Mouse (Mus musculus) embryonic facial prominence, embryonic 15.5 days (tissue): Measurements from ENCODE around the gene Palmd. TPM values are rescaled to one million over a fixed set of nuclear protein-coding genes. Genes with fewer than 3 reads are reported as not detected.

Experiments
- ATAC-seq: fragments of 200-750 bp; cut with Nextera tagmentation; 2 replicates; pipeline ENCODE4 v1.8.0; 2017; ENCODE audit warnings: low read depth, moderate TSS enrichment; ENCODE audit not compliant: insufficient number of reproducible peaks, low FRiP score, low TSS enrichment
- H3K27ac ChIP-seq: fragments of 300-500 bp; sonication (generic); replicated peaks from 2 replicates; pipeline ENCODE4 v1.5.1; 2015; ENCODE audit warnings: mild to moderate bottlenecking, inconsistent platforms
- H3K27me3 ChIP-seq: fragments of 300-500 bp; sonication (generic); 2 replicates; pipeline ENCODE4 v1.6.1; 2015; ENCODE audit warnings: inconsistent platforms
- H3K36me3 ChIP-seq: fragments of 300-500 bp; sonication (generic); 2 replicates; pipeline ENCODE4 v1.6.1; 2015; ENCODE audit warnings: mild to moderate bottlenecking, inconsistent platforms
- H3K4me1 ChIP-seq: fragments of 300-500 bp; sonication (generic); 2 replicates; pipeline ENCODE4 v1.6.1; 2015; ENCODE audit warnings: inconsistent platforms
- H3K4me2 ChIP-seq: fragments of 300-500 bp; sonication (generic); replicated peaks from 2 replicates; pipeline ENCODE4 v1.6.1; 2015; ENCODE audit warnings: mild to moderate bottlenecking, inconsistent platforms
- H3K4me3 ChIP-seq: fragments of 300-500 bp; sonication (generic); replicated peaks from 2 replicates; pipeline ENCODE4 v1.5.1; 2015; ENCODE audit warnings: mild to moderate bottlenecking, inconsistent platforms
- H3K9ac ChIP-seq: fragments of 300-500 bp; sonication (generic); 2 replicates; pipeline ENCODE4 v1.6.1; 2015; ENCODE audit warnings: inconsistent platforms
- H3K9me3 ChIP-seq: fragments of 300-500 bp; sonication (generic); replicated peaks from 2 replicates; pipeline ENCODE4 v1.6.1; 2016; ENCODE audit warnings: inconsistent platforms
- WGBS: fragments of 180-500 bp; shearing (Covaris S2); methylation state at CpG from one replicate; pipeline ENCODE4 v1.1.7; 2015; 5-methylcytosine and 5-hydroxymethylcytosine counted together
- polyA plus RNA-seq: library from polyadenylated mRNA; unstranded; fragments of >200 nt; fragmentation: Nextera tagmentation; extraction: Ambion mirVana; gene quantifications from 2 replicates; pipeline ENCODE4 v1.2.1, GENCODE M21; 2015

Gene Palmd
- polyA plus RNA-seq, 1 experiment from 2014 or later, result 22.3 TPM

DNA sequence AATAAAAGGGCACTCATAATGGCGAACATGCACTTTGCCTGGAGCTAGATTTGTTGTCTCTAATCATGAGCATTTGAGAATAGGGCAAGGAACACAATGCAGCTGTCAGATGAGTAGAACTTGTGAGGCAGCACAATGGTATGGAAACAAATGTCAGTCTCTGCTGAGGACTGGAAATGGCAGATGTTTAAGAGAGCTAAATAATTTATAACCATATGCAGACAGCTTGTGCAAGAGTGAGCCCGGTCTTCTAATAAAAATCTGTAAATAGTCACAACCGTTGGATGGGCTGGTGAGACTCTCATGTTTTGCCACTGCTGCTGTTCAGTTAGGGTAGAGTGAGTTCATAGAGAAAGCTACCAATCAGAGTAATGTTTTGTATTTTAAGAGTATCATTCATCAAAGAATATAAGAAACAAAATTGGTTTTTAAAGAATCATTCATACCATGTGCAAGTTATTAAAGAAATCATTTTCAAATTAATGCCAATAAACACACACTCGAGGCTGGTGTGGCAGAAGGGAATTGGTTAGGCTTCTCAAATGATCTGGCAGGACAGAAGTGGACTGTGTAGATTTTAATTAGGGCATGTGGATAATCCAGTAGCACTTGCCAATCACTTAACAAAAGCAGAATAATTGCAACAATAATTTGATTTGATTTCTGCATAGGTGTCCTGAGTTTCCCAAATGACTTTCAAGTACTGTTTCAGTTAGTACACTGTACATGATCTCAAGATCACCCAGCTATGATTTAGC lies 31.7 kb downstream of the Palmd start:
- H3K27ac ChIP-seq, result no peak overlapping the region
- H3K9me3 ChIP-seq, result no peaks in the 10 kb centered on the region
- H3K9ac ChIP-seq, result no peak overlapping the region
- no peaks in the 10 kb centered on the region for H3K36me3 ChIP-seq
- H3K4me1 ChIP-seq, result no peaks in the 10 kb centered on the region
- no peak overlapping the region for H3K4me3 ChIP-seq
- H3K4me2 ChIP-seq, result no peak overlapping the region
- 46% methylated on average over 4 of the region's 4 CpGs for WGBS
- ATAC-seq, result no peak
- H3K27me3 ChIP-seq, result no peaks in the 10 kb centered on the region

DNA sequence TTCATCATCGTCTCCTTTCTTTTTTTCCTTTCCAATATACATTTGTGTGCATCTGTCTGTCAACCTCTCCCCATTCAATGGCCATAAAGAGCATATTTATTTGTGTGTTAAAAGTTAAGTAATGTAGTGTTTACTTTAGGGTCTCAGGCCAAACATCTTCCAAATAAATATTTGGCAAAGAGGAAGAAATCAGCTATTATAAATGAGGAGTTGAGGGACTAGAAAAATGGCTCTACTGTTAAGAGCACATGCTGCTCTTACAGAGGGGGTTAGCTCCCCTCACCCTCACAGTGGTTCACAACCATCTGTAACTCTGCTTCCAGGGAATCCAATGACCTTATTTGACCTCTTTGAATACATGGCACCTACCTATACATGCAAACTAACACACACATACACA lies 35.6 kb downstream of the Palmd start:
- Histone ChIP-seq H3K4me2 (no peak overlapping the region), H3K27me3 (no peaks in the 10 kb centered on the region), H3K4me1 (no peaks in the 10 kb centered on the region), H3K4me3 (no peak overlapping the region), H3K36me3 (no peaks in the 10 kb centered on the region), H3K27ac (no peak overlapping the region), H3K9ac (no peak overlapping the region), H3K9me3 (no peaks in the 10 kb centered on the region)
- 82% methylated on average over 1 of the region's 1 CpGs for WGBS
- ATAC-seq, result no peak

- no peaks in the 10 kb centered on the region for H3K4me1 ChIP-seq
- H3K27me3 ChIP-seq, result no peaks in the 10 kb centered on the region
- WGBS, result 63% methylated on average over 4 of the region's 4 CpGs
- H3K9me3 ChIP-seq, result no peaks in the 10 kb centered on the region
- H3K4me3 ChIP-seq, result no peak overlapping the region
- H3K4me2 ChIP-seq, result no peak overlapping the region
- no peak overlapping the region for H3K27ac ChIP-seq
- peak; percentile 60 for ATAC-seq
- no peak overlapping the region for H3K9ac ChIP-seq
- no peaks in the 10 kb centered on the region for H3K36me3 ChIP-seq
Observed at GRCm38 (mm10) chr3:116928994-116929393, 39.8 kb downstream of the Palmd start.

GRCm38 (mm10) chr3:116923042-116923441 lies 45.7 kb downstream of the Palmd start:
- Histone ChIP-seq H3K9ac (no peak overlapping the region), H3K27ac (no peak overlapping the region), H3K4me2 (no peak overlapping the region), H3K36me3 (no peaks in the 10 kb centered on the region), H3K9me3 (no peaks in the 10 kb centered on the region), H3K27me3 (no peaks in the 10 kb centered on the region), H3K4me3 (no peak overlapping the region), H3K4me1 (no peaks in the 10 kb centered on the region)
- 87% methylated on average over 12 of the region's 12 CpGs for WGBS
- ATAC-seq, result no peak

DNA sequence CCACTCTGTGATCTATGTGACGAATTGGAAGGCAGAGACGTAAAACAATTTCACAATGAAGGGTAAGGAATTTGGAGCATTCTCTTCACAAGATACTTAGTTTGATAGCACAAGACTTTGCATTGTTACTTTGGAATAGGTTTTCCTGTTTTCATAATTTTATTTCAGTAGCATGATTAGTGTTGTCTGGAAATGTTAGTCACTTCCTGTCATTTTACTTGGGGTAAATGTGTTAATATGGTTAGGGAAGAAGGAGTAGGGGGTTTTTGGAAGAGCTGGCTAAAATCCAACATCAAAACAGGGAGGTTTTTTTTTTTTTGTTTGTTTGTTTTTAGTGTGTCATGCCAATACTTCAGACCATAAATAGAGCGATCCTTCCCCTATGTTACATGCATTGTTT lies 47.3 kb downstream of the Palmd start:
- Histone ChIP-seq H3K4me3 (no peak overlapping the region), H3K27ac (no peak overlapping the region), H3K4me1 (no peaks in the 10 kb centered on the region), H3K4me2 (no peak overlapping the region), H3K27me3 (no peaks in the 10 kb centered on the region), H3K9ac (no peak overlapping the region), H3K36me3 (no peaks in the 10 kb centered on the region), H3K9me3 (no peaks in the 10 kb centered on the region)
- WGBS, result 74% methylated on average over 3 of the region's 3 CpGs
- ATAC-seq, result no peak

GRCm38 (mm10) chr3:116917016-116917415 lies 51.8 kb downstream of the Palmd start:
- Histone ChIP-seq H3K27ac (no peak overlapping the region), H3K4me1 (no peaks in the 10 kb centered on the region), H3K9me3 (no peaks in the 10 kb centered on the region), H3K9ac (no peak overlapping the region), H3K36me3 (no peaks in the 10 kb centered on the region), H3K27me3 (no peaks in the 10 kb centered on the region), H3K4me3 (no peak overlapping the region), H3K4me2 (no peak overlapping the region)
- no peak for ATAC-seq
- WGBS, result 82% methylated on average over 4 of the region's 4 CpGs

DNA sequence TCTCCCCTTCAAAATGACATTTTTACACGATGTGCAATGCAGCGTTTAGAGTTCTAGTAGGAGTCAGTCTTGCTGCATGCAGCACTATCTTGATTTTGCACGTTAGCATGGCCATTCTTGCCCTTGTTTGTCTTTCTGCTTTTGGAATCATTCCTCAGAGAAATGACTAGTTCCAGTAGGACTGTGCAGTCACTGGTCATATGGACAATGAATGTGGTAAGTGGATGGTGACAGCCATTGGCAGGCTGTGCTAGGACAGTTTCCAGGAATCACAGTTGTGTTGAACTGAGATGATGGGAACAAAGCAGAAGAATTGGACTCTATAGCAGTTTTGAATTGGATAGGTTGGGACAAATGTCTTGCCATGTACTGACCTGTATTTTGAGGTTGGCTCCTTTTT lies 53.9 kb downstream of the Palmd start:
- Histone ChIP-seq H3K4me3 (no peak overlapping the region), H3K27ac (no peak overlapping the region), H3K9me3 (no peaks in the 10 kb centered on the region), H3K9ac (no peak overlapping the region), H3K4me1 (no peaks in the 10 kb centered on the region), H3K36me3 (no peaks in the 10 kb centered on the region), H3K27me3 (no peaks in the 10 kb centered on the region), H3K4me2 (no peak overlapping the region)
- WGBS, result 80% methylated on average over 3 of the region's 3 CpGs
- no peak for ATAC-seq

GRCm38 (mm10) chr3:116914374-116914773 lies 54.4 kb downstream of the Palmd start:
- 88% methylated on average over 6 of the region's 6 CpGs for WGBS
- Histone ChIP-seq H3K9me3 (no peaks in the 10 kb centered on the region), H3K9ac (no peak overlapping the region), H3K4me2 (no peak overlapping the region), H3K27ac (no peak overlapping the region), H3K27me3 (no peaks in the 10 kb centered on the region), H3K4me1 (no peaks in the 10 kb centered on the region), H3K36me3 (no peaks in the 10 kb centered on the region), H3K4me3 (no peak overlapping the region)
- no peak for ATAC-seq

DNA sequence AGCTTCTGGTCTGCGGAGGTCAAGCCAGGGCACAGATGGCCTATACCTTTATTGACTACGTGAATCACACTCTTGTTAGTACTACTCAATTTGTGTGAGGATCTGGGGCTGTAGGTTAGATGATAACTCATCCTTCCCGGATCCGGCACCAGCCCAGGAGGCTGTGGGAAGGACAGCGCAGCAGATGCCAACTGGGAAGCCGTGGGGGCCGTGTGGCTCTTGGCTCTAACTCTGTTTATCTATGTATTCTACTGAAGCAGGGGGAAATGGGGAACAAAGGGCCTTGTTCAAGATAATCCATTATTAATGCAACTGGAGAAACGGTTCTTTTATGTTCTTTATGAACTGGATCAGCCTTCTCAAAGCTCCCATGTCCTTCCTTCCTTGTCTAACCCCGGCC lies 62.2 kb downstream of the Palmd start:
- no peak for ATAC-seq
- WGBS, result 75% methylated on average over 9 of the region's 9 CpGs
- Histone ChIP-seq H3K4me2 (no peak overlapping the region), H3K9ac (no peak overlapping the region), H3K27ac (no peak overlapping the region), H3K27me3 (no peaks in the 10 kb centered on the region), H3K4me1 (peaks cover 3% of the 10 kb centered on the region; the same call in 1 of the 2 replicates), H3K9me3 (no peaks in the 10 kb centered on the region), H3K4me3 (no peak overlapping the region), H3K36me3 (no peaks in the 10 kb centered on the region)

- peak; percentile 70; the same call in 1 of the 2 replicates for ATAC-seq
- no peaks in the 10 kb centered on the region for H3K9me3 ChIP-seq
- H3K27ac ChIP-seq, result no peak overlapping the region; the same call in 1 of the 2 replicates
- H3K4me1 ChIP-seq, result peaks cover 3% of the 10 kb centered on the region; the same call in 1 of the 2 replicates
- 47% methylated on average over 16 of the region's 16 CpGs for WGBS
- peak overlapping the region; percentile 40 for H3K4me2 ChIP-seq
- H3K9ac ChIP-seq, result no peak overlapping the region
- no peaks in the 10 kb centered on the region for H3K27me3 ChIP-seq
- H3K4me3 ChIP-seq, result 0 out of 2 replicates have a peak overlapping the region, but pooled peaks have one; percentile 9
- H3K36me3 ChIP-seq, result no peaks in the 10 kb centered on the region
Observed at GRCm38 (mm10) chr3:116905898-116906297, 62.9 kb downstream of the Palmd start.

DNA sequence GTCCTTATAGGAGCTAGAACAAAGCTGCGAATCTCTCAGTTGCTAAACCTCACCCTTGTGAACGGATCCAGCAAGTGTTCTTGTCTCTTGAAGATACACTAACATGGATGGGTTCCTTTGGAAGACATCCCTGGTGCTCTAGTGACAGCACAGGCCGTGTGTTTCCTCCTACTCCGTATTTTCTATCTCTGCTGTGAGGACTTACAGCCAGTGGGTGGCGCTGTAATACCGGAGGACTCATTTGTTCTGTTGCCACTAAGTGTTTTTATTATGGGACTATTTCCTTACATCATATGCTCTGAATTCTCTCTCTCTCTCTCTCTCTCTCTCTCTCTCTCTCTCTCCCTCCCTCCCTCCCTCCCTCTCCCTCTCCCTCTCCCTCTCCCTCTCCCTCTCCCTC lies 64.6 kb downstream of the Palmd start:
- 24% methylated on average over 6 of the region's 6 CpGs for WGBS
- Histone ChIP-seq H3K4me1 (peaks cover 3% of the 10 kb centered on the region; the same call in 1 of the 2 replicates), H3K36me3 (no peaks in the 10 kb centered on the region), H3K4me2 (no peak overlapping the region), H3K27me3 (no peaks in the 10 kb centered on the region), H3K4me3 (no peak overlapping the region), H3K27ac (no peak overlapping the region), H3K9ac (no peak overlapping the region), H3K9me3 (no peaks in the 10 kb centered on the region)
- ATAC-seq, result no peak

DNA sequence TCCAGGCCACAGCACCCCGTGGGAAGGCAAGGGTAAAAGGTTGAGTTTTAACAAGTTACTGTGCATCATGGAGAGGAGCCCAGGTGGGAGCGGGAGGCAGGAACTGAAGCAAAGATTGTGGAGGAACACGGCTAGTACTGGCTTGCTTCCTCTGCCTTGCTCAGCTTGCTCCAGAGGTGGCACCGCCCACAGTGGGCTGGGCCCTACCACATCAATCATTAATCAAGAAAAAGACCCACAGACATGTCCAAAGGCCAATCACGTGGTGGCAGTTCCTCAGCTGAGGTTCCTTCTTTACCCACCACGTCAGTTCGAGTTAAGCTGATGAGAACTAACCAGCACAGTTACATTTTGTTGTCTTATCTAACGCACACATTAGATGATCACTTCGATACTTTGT lies 75.9 kb downstream of the Palmd start:
- Histone ChIP-seq H3K9me3 (no peaks in the 10 kb centered on the region), H3K27ac (no peak overlapping the region), H3K36me3 (no peaks in the 10 kb centered on the region), H3K4me3 (no peak overlapping the region), H3K27me3 (no peaks in the 10 kb centered on the region), H3K9ac (no peak overlapping the region), H3K4me2 (no peak overlapping the region), H3K4me1 (no peaks in the 10 kb centered on the region)
- peak; percentile 43; the same call in 1 of the 2 replicates for ATAC-seq
- 68% methylated on average over 9 of the region's 9 CpGs for WGBS
